Mouse (Mus musculus): ENCODE results near the gene Aox4.

Aox4 gene

DNA sequence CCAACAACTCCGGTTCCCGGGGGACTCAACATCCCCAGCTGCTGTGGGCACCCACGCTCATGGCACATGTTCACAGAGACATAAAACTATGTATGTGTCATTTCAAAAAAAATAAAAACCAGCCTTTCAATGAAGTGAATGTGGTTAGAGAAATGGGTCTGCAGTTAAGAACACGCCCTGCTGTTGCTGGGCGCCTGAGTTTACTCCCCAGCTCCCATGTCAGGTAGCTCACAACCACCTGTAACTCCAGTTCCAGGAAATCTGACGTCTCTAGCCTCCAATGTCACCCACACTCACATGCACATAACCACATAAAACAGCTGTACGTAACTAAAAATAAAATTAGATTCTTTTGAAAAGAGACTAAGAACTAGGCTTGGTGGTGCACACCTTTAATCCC, 90.9 kb downstream of the Aox4 start:
- no peak for DNase-seq (ENCODE audit: low spot score in 2 of 2)

- DNase-seq (ENCODE audit: low spot score in 2 of 2): no peak
Measured at GRCm38 (mm10) chr1:58302015-58302414, 91.8 kb downstream of the Aox4 start.

DNA sequence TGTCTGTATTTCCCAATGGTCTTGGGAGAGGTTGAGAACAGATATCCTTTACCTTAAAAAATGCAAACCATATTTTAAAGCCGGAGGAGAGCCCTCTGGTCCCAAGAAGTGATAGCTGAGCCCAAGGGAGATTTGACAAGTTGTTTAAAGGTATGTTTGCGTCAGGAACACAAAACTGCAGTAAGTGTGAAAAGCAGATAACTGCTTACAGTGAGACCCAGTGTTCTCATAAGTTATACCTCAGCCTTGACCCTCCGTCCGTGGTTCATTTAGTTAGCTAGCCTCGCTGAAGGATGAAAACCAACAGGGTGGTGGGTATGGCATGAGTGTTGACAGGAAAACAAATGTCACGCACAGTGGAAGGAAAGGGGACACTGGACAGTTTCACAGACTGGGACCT, 92.8 kb downstream of the Aox4 start:
- no peak for DNase-seq (ENCODE audit: low spot score in 2 of 2)

DNA sequence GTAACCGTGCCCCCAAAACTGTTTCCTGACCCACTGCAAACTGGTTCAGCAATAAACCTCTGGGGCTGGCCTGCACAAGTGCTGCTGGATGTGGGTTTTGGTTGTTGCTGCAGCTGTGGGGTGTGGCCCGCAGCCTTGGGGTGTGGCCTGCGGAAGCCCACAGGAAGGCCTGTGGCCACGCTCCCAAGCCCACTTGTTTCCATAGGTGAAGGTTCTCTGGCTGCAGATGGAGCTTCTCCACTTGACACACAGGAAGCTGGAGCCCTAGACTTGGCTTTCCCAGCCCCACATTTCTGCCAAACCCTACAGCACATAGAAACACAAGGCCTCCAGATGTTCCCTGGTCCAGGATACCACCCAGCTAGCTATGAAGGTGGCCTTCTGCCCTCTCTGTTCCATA, 93.5 kb downstream of the Aox4 start:
- no peak for DNase-seq (ENCODE audit: low spot score in 2 of 2)

GRCm38 (mm10) chr1:58304296-58304695, 94.1 kb downstream of the Aox4 start:
- no peak for DNase-seq (ENCODE audit: low spot score in 2 of 2)

DNA sequence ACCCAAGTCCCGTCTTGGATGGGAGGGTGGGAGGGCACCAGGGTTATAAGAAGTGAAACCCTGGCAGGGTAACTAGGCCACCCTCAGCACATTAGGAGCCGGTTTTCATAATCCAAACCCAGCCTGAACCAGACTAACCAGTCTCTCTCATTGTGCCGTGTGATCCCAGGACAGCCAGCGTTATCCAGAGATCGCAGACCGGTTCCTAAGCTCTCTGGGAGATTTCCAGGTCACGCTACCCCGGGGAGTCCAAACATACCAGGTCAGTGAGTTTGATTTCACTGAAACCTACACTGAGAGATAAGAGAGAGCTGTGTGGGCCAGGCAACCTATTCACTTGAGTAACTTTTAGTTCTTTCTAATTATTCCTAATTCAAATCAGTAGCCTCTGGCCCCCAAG, 97.0 kb downstream of the Aox4 start:
- DNase-seq (ENCODE audit: low spot score in 2 of 2): no peak

GRCm38 (mm10) chr1:58308594-58308993, 98.4 kb downstream of the Aox4 start:
- no peak for DNase-seq (ENCODE audit: low spot score in 2 of 2)

DNA sequence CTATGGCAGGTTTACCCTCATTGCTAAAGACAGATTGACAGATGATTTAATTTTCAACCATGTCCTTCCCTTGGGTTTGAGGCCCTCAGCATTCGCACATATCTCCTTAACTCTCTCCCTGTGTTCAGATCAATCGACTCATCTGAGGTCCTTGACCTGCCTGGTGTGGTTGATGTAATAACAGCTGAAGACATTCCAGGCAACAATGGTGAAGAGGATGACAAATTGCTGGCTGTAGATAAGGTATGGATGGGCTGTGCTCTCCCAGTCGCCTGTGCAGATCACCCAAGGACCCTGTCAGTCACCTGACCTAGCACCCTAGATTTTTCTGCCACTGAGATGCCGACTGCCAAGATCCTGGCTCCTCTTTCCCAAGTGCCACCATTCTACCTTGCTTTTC, 99.7 kb downstream of the Aox4 start:
- no peak for DNase-seq (ENCODE audit: low spot score in 2 of 2)

DNA sequence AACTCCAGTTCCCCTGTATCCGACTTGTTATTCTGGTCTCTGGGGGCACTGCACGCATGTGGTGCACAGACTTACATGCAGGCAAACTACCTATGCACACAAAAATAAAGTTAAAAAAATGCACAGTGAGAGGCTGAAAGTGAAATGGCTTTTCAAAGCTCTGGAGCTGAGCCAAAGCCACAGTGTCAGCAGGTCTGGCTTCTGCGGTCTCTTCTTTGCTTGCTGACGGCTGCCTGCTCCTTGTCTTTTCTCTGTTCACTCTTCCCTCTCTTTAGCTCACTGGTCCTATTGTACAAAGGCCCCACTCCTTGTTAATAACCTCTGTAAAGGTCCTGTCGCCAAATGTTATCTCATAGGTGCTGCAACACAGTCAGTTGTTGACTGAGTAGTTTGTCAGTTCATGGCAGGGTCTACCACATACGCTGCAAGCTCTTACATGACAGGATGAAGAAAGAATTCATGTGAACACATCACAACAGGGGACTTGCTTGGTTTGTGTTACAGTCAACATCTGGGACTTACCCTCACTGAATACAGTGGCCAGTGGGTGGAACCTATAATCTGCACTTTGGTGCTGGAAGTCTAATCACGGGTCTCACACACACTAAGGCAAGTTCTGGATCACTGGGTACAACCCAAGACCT, 101.1 kb downstream of the Aox4 start:
- no peak for DNase-seq (ENCODE audit: low spot score in 2 of 2)

DNA sequence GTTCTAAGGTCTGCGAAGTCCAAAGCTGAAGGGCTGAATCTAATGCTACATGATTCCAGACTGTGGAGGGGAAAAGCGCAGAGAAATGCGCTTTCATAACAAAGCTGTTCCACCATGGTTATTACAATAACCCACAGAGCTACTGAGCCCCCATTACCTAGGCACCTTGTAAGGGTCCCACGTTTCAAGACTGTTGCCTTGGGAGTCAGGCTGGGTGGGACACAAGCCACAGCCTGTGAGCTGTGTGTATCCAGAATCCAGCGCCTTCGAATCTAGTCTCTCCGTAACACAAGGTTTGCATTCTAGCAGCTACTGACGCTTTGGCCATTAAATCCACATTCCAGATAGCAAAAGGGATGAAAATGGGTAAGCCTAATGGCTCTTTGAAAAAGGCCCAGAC, 103.0 kb downstream of the Aox4 start:
- DNase-seq (ENCODE audit: low spot score in 2 of 2): no peak

GRCm38 (mm10) chr1:58315532-58315931, 105.3 kb downstream of the Aox4 start:
- no peak for DNase-seq (ENCODE audit: low spot score in 2 of 2)

All from cerebellum, postnatal 4 days (tissue).